Mouse (Mus musculus) stomach, embryonic 16.5 days (tissue): Measurements from ENCODE around the gene Fkbpl. TPM values are rescaled to one million over a fixed set of nuclear protein-coding genes. Genes with fewer than 3 reads are reported as not detected.

Source experiments
- ATAC-seq: fragments of 200-750 bp; cut with Nextera tagmentation; 2 replicates; pipeline ENCODE4 v1.8.0; 2017; ENCODE audit warnings: moderate number of reproducible peaks, moderate TSS enrichment; ENCODE audit not compliant: insufficient read depth, low FRiP score
- H3K27ac ChIP-seq: fragments of 300-500 bp; sonication (generic); 2 replicates; pipeline ENCODE4 v1.5.1; 2014; ENCODE audit warnings: low read length
- H3K27me3 ChIP-seq: fragments of 300-500 bp; sonication (generic); 2 replicates; pipeline ENCODE4 v1.6.1; 2014; ENCODE audit warnings: low read length, control low read depth, mixed read lengths; ENCODE audit not compliant: control insufficient read depth, insufficient read depth
- H3K36me3 ChIP-seq: fragments of 300-500 bp; sonication (generic); 2 replicates; pipeline ENCODE4 v1.6.1; 2014; ENCODE audit warnings: low read length; ENCODE audit not compliant: control insufficient read depth, insufficient read depth
- H3K4me1 ChIP-seq: fragments of 300-500 bp; sonication (generic); 2 replicates; pipeline ENCODE4 v1.6.1; 2014; ENCODE audit warnings: low read length, control low read depth, mixed read lengths; ENCODE audit not compliant: control insufficient read depth, insufficient read depth
- H3K4me2 ChIP-seq: fragments of 300-500 bp; sonication (generic); 2 replicates; pipeline ENCODE4 v1.6.1; 2014; ENCODE audit warnings: low read depth, low read length, mixed read lengths
- H3K4me3 ChIP-seq: fragments of 300-500 bp; sonication (generic); replicated peaks from 2 replicates; pipeline ENCODE4 v1.5.1; 2014; ENCODE audit warnings: mild to moderate bottlenecking, low read length
- H3K9ac ChIP-seq: fragments of 300-500 bp; sonication (generic); 2 replicates; pipeline ENCODE4 v1.6.1; 2014; ENCODE audit warnings: low read length
- H3K9me3 ChIP-seq: fragments of 300-500 bp; sonication (generic); replicated peaks from 2 replicates; pipeline ENCODE4 v1.6.1; 2016; ENCODE audit warnings: low read length, control low read depth; ENCODE audit not compliant: control insufficient read depth
- WGBS: fragments of 180-500 bp; shearing (Covaris S2); extraction: QIAGEN DNeasy Blood & Tissue Kit; methylation state at CpG from one replicate; pipeline ENCODE4 v1.1.7; 2014; 5-methylcytosine and 5-hydroxymethylcytosine counted together
- polyA plus RNA-seq: library from polyadenylated mRNA; unstranded; fragments of >200 nt; fragmentation: Nextera tagmentation; extraction: Ambion mirVana; gene quantifications from 2 replicates; pipeline ENCODE4 v1.2.1, GENCODE M21; 2015

Gene Fkbpl
- polyA plus RNA-seq, 1 experiment from 2014 or later: 14.4 TPM

GRCm38 (mm10) chr17:34676093-34676460 lies 31.5 kb downstream of the Fkbpl start:
- H3K9ac ChIP-seq: 0 out of 2 replicates have a peak overlapping the region, but pooled peaks have one; percentile 5
- peaks cover 39% of the 10 kb centered on the region for H3K27me3 ChIP-seq
- peak overlapping the region; percentile 23; the same call in 1 of the 2 replicates for H3K27ac ChIP-seq
- ATAC-seq: no peak
- no peak overlapping the region for H3K4me3 ChIP-seq
- H3K4me2 ChIP-seq: no peak overlapping the region
- no peaks in the 10 kb centered on the region for H3K36me3 ChIP-seq
- 77% methylated on average over 6 of the region's 6 CpGs for WGBS
- H3K4me1 ChIP-seq: peaks cover 14% of the 10 kb centered on the region
- no peaks in the 10 kb centered on the region for H3K9me3 ChIP-seq

GRCm38 (mm10) chr17:34676671-34677070 lies 32.1 kb downstream of the Fkbpl start:
- 56% methylated on average over 12 of the region's 12 CpGs for WGBS
- H3K27ac ChIP-seq: no peak overlapping the region
- H3K9ac ChIP-seq: no peak overlapping the region
- peaks cover 33% of the 10 kb centered on the region for H3K27me3 ChIP-seq
- H3K36me3 ChIP-seq: no peaks in the 10 kb centered on the region
- no peak overlapping the region for H3K4me2 ChIP-seq
- no peak overlapping the region for H3K4me3 ChIP-seq
- peaks cover 16% of the 10 kb centered on the region for H3K4me1 ChIP-seq
- ATAC-seq: no peak
- H3K9me3 ChIP-seq: no peaks in the 10 kb centered on the region

- peaks cover 19% of the 10 kb centered on the region for H3K4me1 ChIP-seq
- H3K9ac ChIP-seq: no peak overlapping the region
- H3K4me2 ChIP-seq: no peak overlapping the region
- ATAC-seq: no peak
- no peak overlapping the region for H3K4me3 ChIP-seq
- 0 out of 2 replicates have a peak, but pooled peaks cover 5% of the 10 kb centered on the region for H3K27me3 ChIP-seq
- no peaks in the 10 kb centered on the region for H3K9me3 ChIP-seq
- 82% methylated on average over 26 of the region's 26 CpGs for WGBS
- H3K36me3 ChIP-seq: no peaks in the 10 kb centered on the region
- no peak overlapping the region for H3K27ac ChIP-seq
These were observed 35.6 kb downstream of the Fkbpl start for GRCm38 (mm10) chr17:34680191-34680590.

GRCm38 (mm10) chr17:34680621-34681020 lies 36.1 kb downstream of the Fkbpl start:
- H3K4me3 ChIP-seq: no peak overlapping the region
- H3K4me2 ChIP-seq: no peak overlapping the region
- no peaks in the 10 kb centered on the region for H3K9me3 ChIP-seq
- 0 out of 2 replicates have a peak, but pooled peaks cover 5% of the 10 kb centered on the region for H3K27me3 ChIP-seq
- peaks cover 23% of the 10 kb centered on the region for H3K4me1 ChIP-seq
- WGBS: 76% methylated on average over 4 of the region's 4 CpGs
- H3K9ac ChIP-seq: no peak overlapping the region
- H3K27ac ChIP-seq: no peak overlapping the region
- ATAC-seq: no peak
- H3K36me3 ChIP-seq: no peaks in the 10 kb centered on the region

GRCm38 (mm10) chr17:34681132-34681571 lies 36.6 kb downstream of the Fkbpl start:
- Histone ChIP-seq H3K4me1 (peaks cover 28% of the 10 kb centered on the region), H3K4me3 (no peak overlapping the region), H3K27me3 (0 out of 2 replicates have a peak, but pooled peaks cover 5% of the 10 kb centered on the region), H3K4me2 (no peak overlapping the region), H3K27ac (no peak overlapping the region; the same call in 1 of the 2 replicates), H3K9me3 (no peaks in the 10 kb centered on the region), H3K36me3 (no peaks in the 10 kb centered on the region), H3K9ac (peak overlapping the region; percentile 40; the same call in 1 of the 2 replicates)
- 64% methylated on average over 17 of the region's 17 CpGs for WGBS
- ATAC-seq: no peak

GRCm38 (mm10) chr17:34681881-34682536 lies 37.4 kb downstream of the Fkbpl start:
- Histone ChIP-seq H3K4me3 (no peak overlapping the region), H3K9ac (peak overlapping the region; percentile 40), H3K4me1 (peaks cover 29% of the 10 kb centered on the region), H3K27ac (0 out of 2 replicates have a peak overlapping the region, but pooled peaks have one; percentile 6), H3K36me3 (no peaks in the 10 kb centered on the region), H3K9me3 (no peaks in the 10 kb centered on the region), H3K27me3 (0 out of 2 replicates have a peak, but pooled peaks cover 5% of the 10 kb centered on the region), H3K4me2 (no peak overlapping the region)
- ATAC-seq: no peak
- 65% methylated on average over 11 of the region's 11 CpGs for WGBS

GRCm38 (mm10) chr17:34683179-34683578 lies 38.6 kb downstream of the Fkbpl start:
- H3K36me3 ChIP-seq: no peaks in the 10 kb centered on the region
- H3K9me3 ChIP-seq: no peaks in the 10 kb centered on the region
- ATAC-seq: no peak
- peaks cover 29% of the 10 kb centered on the region for H3K4me1 ChIP-seq
- peak overlapping the region; percentile 59; the same call in 1 of the 2 replicates for H3K27ac ChIP-seq
- no peak overlapping the region; the same call in 1 of the 2 replicates for H3K9ac ChIP-seq
- 81% methylated on average over 8 of the region's 8 CpGs for whole genome bisulfite sequencing
- H3K4me3 ChIP-seq: no peak overlapping the region
- 0 out of 2 replicates have a peak, but pooled peaks cover 5% of the 10 kb centered on the region for H3K27me3 ChIP-seq
- no peak overlapping the region for H3K4me2 ChIP-seq

- Histone ChIP-seq H3K9ac (peak overlapping the region; percentile 13; the same call in 1 of the 2 replicates), H3K27ac (peak overlapping the region; percentile 59)
These were observed 39.2 kb downstream of the Fkbpl start for GRCm38 (mm10) chr17:34683686-34684220.

GRCm38 (mm10) chr17:34684253-34684893 lies 39.8 kb downstream of the Fkbpl start:
- Histone ChIP-seq H3K9me3 (no peaks in the 10 kb centered on the region), H3K4me3 (no peak overlapping the region), H3K27me3 (0 out of 2 replicates have a peak, but pooled peaks cover under 1% of the 10 kb centered on the region), H3K27ac (peak overlapping the region; percentile 59), H3K4me1 (peaks cover 29% of the 10 kb centered on the region), H3K36me3 (no peaks in the 10 kb centered on the region), H3K9ac (peak overlapping the region; percentile 13; the same call in 1 of the 2 replicates), H3K4me2 (no peak overlapping the region)
- WGBS: 44% methylated on average over 9 of the region's 9 CpGs
- ATAC-seq: peak; percentile 22; the same call in 1 of the 2 replicates

More at GRCm38 (mm10) chr17:34683686-34684220, 39.2 kb downstream of the Fkbpl start:
- no peak for ATAC-seq
- H3K4me3 ChIP-seq: no peak overlapping the region
- H3K9me3 ChIP-seq: no peaks in the 10 kb centered on the region
- 0 out of 2 replicates have a peak, but pooled peaks cover 5% of the 10 kb centered on the region for H3K27me3 ChIP-seq
- no peak overlapping the region for H3K4me2 ChIP-seq
- peaks cover 29% of the 10 kb centered on the region for H3K4me1 ChIP-seq
- WGBS: 63% methylated on average over 10 of the region's 10 CpGs
- H3K36me3 ChIP-seq: no peaks in the 10 kb centered on the region
